29 mouse cellular contexts compared by ENCODE assay signal in the genomic region with DNA sequence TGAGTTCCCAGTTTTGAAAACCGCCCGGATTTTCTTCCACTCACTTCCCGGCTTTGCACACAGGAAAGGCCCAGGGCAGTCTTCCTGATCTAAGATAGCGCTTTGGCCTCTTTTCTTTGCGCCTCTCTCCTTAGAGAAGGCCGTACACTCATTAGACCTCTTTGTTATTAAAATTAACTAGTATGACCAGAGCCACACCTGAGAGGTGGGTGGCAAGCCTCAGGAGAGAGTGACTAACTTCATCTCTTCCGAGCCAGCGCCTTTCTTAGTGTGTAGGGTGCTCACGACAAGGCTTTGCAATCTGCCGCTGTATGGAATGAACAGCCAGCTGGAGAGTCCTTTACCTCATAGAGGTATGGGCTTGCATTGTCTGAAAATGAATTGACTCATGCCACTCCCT. TPM values are rescaled to one million over a fixed set of nuclear protein-coding genes. Genes with fewer than 3 reads are reported as not detected.
"Had no signal": no experiment of that assay in that cellular context is flagged by ENCODE, and none has a peak within 500 bp of the region (broad histone marks: within the 10 kb centered on the region; RNA-seq: fewer than 3 reads in every experiment).

No protein-coding gene starts in this region.

- H3K4me2 ChIP-seq: heart, embryonic 11.5 days; heart, embryonic 13.5 days; heart, embryonic 15.5 days; hindbrain, embryonic 12.5 days; hindbrain, embryonic 14.5 days; kidney, embryonic 15.5 days; limb, embryonic 13.5 days; limb, embryonic 15.5 days; liver, embryonic 12.5 days had no signal

- ATAC-seq: hindbrain, embryonic 16.5 days; inflammation-experienced regulatory T-cells, adult 6 months; intestine, postnatal 0 days; liver, embryonic 12.5 days had no signal

- H3K4me3 ChIP-seq: gastrocnemius, adult 2 months; heart, adult 2 months; heart, embryonic 13.5 days; heart, embryonic 15.5 days; hindbrain, embryonic 10.5 days; hindbrain, embryonic 12.5 days; kidney, embryonic 15.5 days; limb, embryonic 13.5 days; limb, embryonic 15.5 days; liver, embryonic 12.5 days had no signal

- H3K9ac ChIP-seq: heart, embryonic 13.5 days; heart, embryonic 15.5 days; hindbrain, embryonic 12.5 days; hindbrain, embryonic 14.5 days; kidney, embryonic 15.5 days; limb, embryonic 13.5 days; limb, embryonic 15.5 days; liver, embryonic 12.5 days; liver, embryonic 14.5 days had no signal

- H3K9me3 ChIP-seq: heart, embryonic 13.5 days; heart, embryonic 15.5 days; hindbrain, embryonic 10.5 days; hindbrain, embryonic 12.5 days; kidney, embryonic 15.5 days; limb, embryonic 13.5 days; limb, embryonic 15.5 days; liver, embryonic 12.5 days had no signal

- H3K27me3 ChIP-seq: heart, embryonic 13.5 days; heart, embryonic 15.5 days; hindbrain, embryonic 12.5 days; kidney, embryonic 15.5 days; limb, embryonic 13.5 days; liver, embryonic 12.5 days had no signal

- H3K27ac ChIP-seq: gastrocnemius, adult 2 months; heart, adult 2 months; heart, embryonic 13.5 days; heart, embryonic 15.5 days; hindbrain, embryonic 10.5 days; hindbrain, embryonic 12.5 days; hindbrain, embryonic 14.5 days; kidney, embryonic 15.5 days; kidney, postnatal 0 days; limb, embryonic 13.5 days; limb, embryonic 15.5 days; liver, embryonic 12.5 days; liver, embryonic 14.5 days had no signal

- H3K4me1 ChIP-seq: heart, embryonic 13.5 days; heart, embryonic 15.5 days; hindbrain, embryonic 10.5 days; hindbrain, embryonic 12.5 days; kidney, embryonic 15.5 days; limb, embryonic 13.5 days; limb, embryonic 15.5 days; liver, embryonic 12.5 days had no signal

- DNase-seq: gastrocnemius, adult 2 months; gastrocnemius, postnatal 10 days; gastrocnemius, postnatal 25 days; heart, adult 2 months; heart, postnatal 14 days; heart, postnatal 4 days; kidney, adult 18-20 months; kidney, adult 8-10 months; kidney, postnatal 14 days; kidney, postnatal 36 days; layer of hippocampus, adult 9-11 months; layer of hippocampus, postnatal 36 days; left cerebral cortex, postnatal 4 days had no signal

- H3K36me3 ChIP-seq: heart, embryonic 13.5 days; heart, embryonic 15.5 days; hindbrain, embryonic 10.5 days; hindbrain, embryonic 12.5 days; kidney, embryonic 15.5 days; limb, embryonic 13.5 days; limb, embryonic 15.5 days; liver, embryonic 12.5 days had no signal

RNA-seq across cellular contexts. Expression of a gene that starts 21.9 kb away (rescaled TPM):
- total RNA-seq: gastrocnemius, adult 2 months; gastrocnemius, postnatal 25 days; heart, adult 2 months; heart, postnatal 14 days; heart, postnatal 4 days; layer of hippocampus, postnatal 36 days had no signal
- polyA plus RNA-seq: heart, embryonic 13.5 days; heart, postnatal 0 days; hindbrain, embryonic 10.5 days; hindbrain, embryonic 12.5 days; inflammation-experienced regulatory T-cells, adult 6 months had no signal
